Mouse (Mus musculus) stomach, postnatal 0 days (tissue): ENCODE measurements around the gene Nfatc2. TPM values are rescaled to one million over a fixed set of nuclear protein-coding genes. Genes with fewer than 3 reads are reported as not detected.

Source experiments
- ATAC-seq: fragments of 200-750 bp; cut with Nextera tagmentation; 2 replicates; pipeline ENCODE4 v1.8.0; 2017; ENCODE audit not compliant: low FRiP score, low TSS enrichment
- DNase-seq: peaks from one replicate; pipeline ENCODE4 v3.0.0-alpha.2; 2016; ENCODE audit warnings: low spot score
- H3K27ac ChIP-seq: fragments of 300-500 bp; sonication (generic); replicated peaks from 2 replicates; pipeline ENCODE4 v1.5.1; 2014; ENCODE audit warnings: mild to moderate bottlenecking, control low read depth
- H3K27me3 ChIP-seq: fragments of 300-500 bp; sonication (generic); 2 replicates; pipeline ENCODE4 v1.6.1; 2014; ENCODE audit warnings: low read length; ENCODE audit not compliant: control insufficient read depth, insufficient read depth
- H3K36me3 ChIP-seq: fragments of 300-500 bp; sonication (generic); 2 replicates; pipeline ENCODE4 v1.6.1; 2014; ENCODE audit warnings: low read length, mixed read lengths; ENCODE audit not compliant: control insufficient read depth, insufficient read depth
- H3K4me1 ChIP-seq: fragments of 300-500 bp; sonication (generic); replicated peaks from 2 replicates; pipeline ENCODE4 v1.6.1; 2014; ENCODE audit warnings: antibody characterized with exemption; ENCODE audit not compliant: control insufficient read depth, insufficient read depth
- H3K4me2 ChIP-seq: fragments of 300-500 bp; sonication (generic); replicated peaks from 2 replicates; pipeline ENCODE4 v1.6.1; 2014; ENCODE audit warnings: low read depth, mild to moderate bottlenecking, control low read depth, moderate library complexity
- H3K4me3 ChIP-seq: fragments of 300-500 bp; sonication (generic); 2 replicates; pipeline ENCODE4 v1.5.1; 2014; ENCODE audit warnings: low read depth, low read length, control low read depth
- H3K9ac ChIP-seq: fragments of 300-500 bp; sonication (generic); 2 replicates; pipeline ENCODE4 v1.6.1; 2014; ENCODE audit warnings: mild to moderate bottlenecking, low read length, control low read depth, mixed read lengths
- H3K9me3 ChIP-seq: fragments of 300-500 bp; sonication (generic); 2 replicates; pipeline ENCODE4 v1.6.1; 2016; ENCODE audit warnings: low read length; ENCODE audit not compliant: control insufficient read depth
- CTCF ChIP-seq: IDR thresholded peaks from 2 replicates; pipeline ENCODE4 v1.5.1; 2016; ENCODE audit warnings: antibody characterized with exemption, low read depth, mild to moderate bottlenecking, moderate library complexity
- EP300 ChIP-seq: optimal IDR thresholded peaks from 2 replicates; pipeline ENCODE3; 2016; ENCODE audit warnings: antibody characterized with exemption
- WGBS: fragments of 180-500 bp; shearing (Covaris S2); extraction: QIAGEN DNeasy Blood & Tissue Kit; methylation state at CpG from one replicate; pipeline ENCODE4 v1.1.7; 2014; 5-methylcytosine and 5-hydroxymethylcytosine counted together
- polyA plus RNA-seq: library from polyadenylated mRNA; unstranded; fragments of >200 nt; fragmentation: Nextera tagmentation; extraction: Ambion mirVana; gene quantifications from 2 replicates; pipeline ENCODE4 v1.2.1, GENCODE M21; 2015

Nfatc2 gene
- polyA plus RNA-seq, 1 experiment from 2014 or later = 2.2 TPM

DNA sequence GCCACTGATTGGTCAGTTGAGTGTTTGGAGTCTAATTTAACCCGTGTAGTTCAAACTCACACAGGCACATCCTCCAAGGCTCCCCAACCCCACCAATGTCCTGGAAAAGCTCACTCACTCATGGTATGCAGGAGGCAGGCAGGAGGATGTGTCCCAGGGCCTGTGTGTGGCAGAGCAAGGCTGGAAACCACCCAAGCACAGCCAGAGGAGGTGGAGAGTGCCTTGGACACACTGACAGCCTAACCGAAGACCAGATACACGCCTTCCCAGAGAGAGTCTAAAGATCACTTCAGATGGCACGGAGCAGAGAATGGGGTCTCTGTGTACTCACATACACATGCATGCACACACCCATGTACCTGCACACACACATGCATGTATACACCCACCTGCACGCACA, 153.4 kb downstream of the Nfatc2 start:
- Histone ChIP-seq H3K27ac (no peak overlapping the region), H3K4me2 (no peak overlapping the region), H3K9ac (no peak overlapping the region), H3K27me3 (no peaks in the 10 kb centered on the region), H3K4me3 (no peak overlapping the region), H3K4me1 (no peaks in the 10 kb centered on the region), H3K9me3 (no peaks in the 10 kb centered on the region), H3K36me3 (no peaks in the 10 kb centered on the region)
- ATAC-seq (no peak), DNase-seq (no peak)
- no peak for TF ChIP-seq EP300
- no peak for TF ChIP-seq CTCF
- WGBS = 39% methylated on average over 5 of the region's 5 CpGs

DNA sequence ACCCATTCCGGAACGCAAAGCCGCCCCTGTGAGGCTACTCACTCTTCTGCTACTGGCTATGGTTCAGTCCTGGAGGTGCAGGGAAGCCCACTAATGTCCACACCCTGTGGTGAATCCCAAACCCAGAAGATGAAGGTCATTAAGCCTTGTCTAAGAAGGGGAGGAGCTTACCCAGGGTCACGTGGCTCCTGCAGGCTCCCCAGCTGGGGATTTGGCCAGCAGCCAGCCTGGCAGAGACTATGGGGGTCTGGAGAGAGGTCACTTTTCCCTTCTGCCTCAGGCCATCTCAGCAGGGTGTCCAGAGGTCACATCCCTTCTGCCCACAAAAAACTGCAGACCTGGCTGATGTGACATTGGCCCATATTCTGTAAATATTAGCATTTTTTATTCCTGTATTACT, 153.9 kb downstream of the Nfatc2 start:
- WGBS = 4% methylated on average over 4 of the region's 4 CpGs
- no peaks in the 10 kb centered on the region for H3K36me3 ChIP-seq
- no peak overlapping the region for H3K4me2 ChIP-seq
- DNase-seq (no peak), ATAC-seq (no peak)
- no peaks in the 10 kb centered on the region for H3K27me3 ChIP-seq
- H3K9ac ChIP-seq = no peak overlapping the region
- no peak overlapping the region for H3K4me3 ChIP-seq
- no peaks in the 10 kb centered on the region for H3K4me1 ChIP-seq
- no peak overlapping the region for H3K27ac ChIP-seq
- no peaks in the 10 kb centered on the region for H3K9me3 ChIP-seq
- no peak for TF ChIP-seq EP300
- TF ChIP-seq CTCF = no peak

GRCm38 (mm10) chr2:168445211-168445810, 156.1 kb downstream of the Nfatc2 start:
- WGBS = 32% methylated on average over 10 of the region's 10 CpGs
- no peak overlapping the region for H3K4me2 ChIP-seq
- no peaks in the 10 kb centered on the region for H3K4me1 ChIP-seq
- no peaks in the 10 kb centered on the region for H3K27me3 ChIP-seq
- TF ChIP-seq CTCF = peak; percentile 96
- no peak for TF ChIP-seq EP300
- H3K4me3 ChIP-seq = no peak overlapping the region
- no peaks in the 10 kb centered on the region for H3K36me3 ChIP-seq
- H3K9me3 ChIP-seq = no peaks in the 10 kb centered on the region
- ATAC-seq (peak; percentile 51), DNase-seq (peak; percentile 62)
- H3K27ac ChIP-seq = no peak overlapping the region
- H3K9ac ChIP-seq = no peak overlapping the region

- Histone ChIP-seq H3K4me1 (no peaks in the 10 kb centered on the region), H3K9ac (no peak overlapping the region), H3K36me3 (no peaks in the 10 kb centered on the region), H3K9me3 (no peaks in the 10 kb centered on the region), H3K27me3 (no peaks in the 10 kb centered on the region), H3K27ac (no peak overlapping the region), H3K4me3 (no peak overlapping the region), H3K4me2 (no peak overlapping the region)
- ATAC-seq (no peak), DNase-seq (no peak)
- 47% methylated on average over 8 of the region's 8 CpGs for WGBS
- TF ChIP-seq CTCF (no peak), EP300 (no peak)
Observed at GRCm38 (mm10) chr2:168444126-168444525, 157.3 kb downstream of the Nfatc2 start.

DNA sequence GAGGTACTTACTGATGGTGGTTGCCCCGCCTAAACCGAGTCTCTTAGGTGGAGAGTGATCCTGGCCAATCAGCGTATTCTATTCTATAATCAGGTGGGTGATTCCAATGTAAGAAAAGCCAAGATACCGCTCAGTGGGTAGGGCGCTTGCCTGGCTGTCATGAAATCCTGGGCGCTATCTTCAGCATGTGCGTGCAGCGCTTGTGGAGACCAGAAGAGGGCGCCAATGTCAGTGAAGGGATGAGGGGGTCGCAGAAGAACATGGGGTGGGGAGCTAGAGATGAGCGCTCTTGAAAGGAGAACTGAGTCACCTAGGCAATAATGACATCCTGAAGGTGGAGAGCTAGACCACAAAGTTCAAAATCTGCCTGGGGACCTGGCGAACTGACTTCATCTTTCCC, 160.0 kb downstream of the Nfatc2 start:
- ATAC-seq (no peak), DNase-seq (no peak)
- Histone ChIP-seq H3K36me3 (no peaks in the 10 kb centered on the region), H3K9me3 (no peaks in the 10 kb centered on the region), H3K9ac (no peak overlapping the region), H3K4me3 (no peak overlapping the region), H3K27ac (no peak overlapping the region), H3K4me1 (no peaks in the 10 kb centered on the region), H3K27me3 (no peaks in the 10 kb centered on the region), H3K4me2 (no peak overlapping the region)
- WGBS = 90% methylated on average over 12 of the region's 12 CpGs
- TF ChIP-seq CTCF (0 out of 2 replicates have a peak, but pooled peaks have one; percentile 9), EP300 (no peak)

DNA sequence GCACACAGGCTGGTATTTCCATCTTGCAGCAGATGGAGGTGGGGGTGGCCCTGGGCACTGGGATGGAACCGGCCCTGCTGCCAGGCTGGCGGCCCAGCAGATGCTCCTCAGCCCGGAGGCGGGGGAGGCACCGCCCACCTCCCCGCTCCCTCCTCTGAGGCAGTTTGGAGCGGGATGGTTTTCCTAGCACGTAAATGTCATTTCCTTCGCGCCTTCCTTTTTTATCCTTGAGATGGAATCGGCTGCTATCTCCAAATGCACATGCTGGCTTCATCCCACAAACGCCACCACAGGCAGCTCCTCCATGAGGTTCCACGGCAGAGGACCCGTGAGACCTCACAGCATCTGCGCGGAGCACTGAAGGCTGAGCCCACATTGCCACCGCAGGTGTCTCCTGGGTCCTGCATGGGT, 160.5 kb downstream of the Nfatc2 start:
- WGBS = 89% methylated on average over 17 of the region's 17 CpGs
- Histone ChIP-seq H3K4me3 (no peak overlapping the region), H3K9me3 (no peaks in the 10 kb centered on the region), H3K4me2 (no peak overlapping the region), H3K36me3 (no peaks in the 10 kb centered on the region), H3K27me3 (no peaks in the 10 kb centered on the region), H3K4me1 (no peaks in the 10 kb centered on the region), H3K27ac (no peak overlapping the region), H3K9ac (no peak overlapping the region)
- no peak for TF ChIP-seq EP300
- no peak for TF ChIP-seq CTCF
- ATAC-seq = no peak
- DNase-seq = no peak
